Mouse (Mus musculus): Measurements from ENCODE around the gene Krtap2-4. TPM values are rescaled to one million over a fixed set of nuclear protein-coding genes. Genes with fewer than 3 reads are reported as not detected.

Gene Krtap2-4
- total RNA-seq, 2 experiments from 2014 or later: not detected

- DNase-seq (ENCODE audit: low spot score in 2 of 2): no peak
- H3K4me3 ChIP-seq: no peak overlapping the region
- no peak overlapping the region for H3K27ac ChIP-seq
- no peak for TF ChIP-seq CTCF (conservative IDR thresholded peaks at IDR 0.05)
Observed at GRCm38 (mm10) chr11:99573164-99573563, 41.5 kb downstream of the Krtap2-4 start.

- no peak for DNase-seq (ENCODE audit: low spot score in 2 of 2)
- H3K27ac ChIP-seq: no peak within 1 kb of the TSS
- H3K4me3 ChIP-seq: no peak within 1 kb of the TSS
- no peak for TF ChIP-seq CTCF (conservative IDR thresholded peaks at IDR 0.05)
Observed at GRCm38 (mm10) chr11:99566530-99566929, 48.1 kb downstream of the Krtap2-4 start, which contains the start of gene Krtap3-1. TSS of gene Krtap3-1 (minus strand) at chr11:99566630.

Other genes starting within 250 kb of the Krtap2-4 start
- under 1 TPM in 1 of 2 experiments, not detected in 1; 0.23 TPM for gene Krt28, start 239.9 kb downstream of the Krtap2-4 start, total RNA-seq (2021)
- gene Krt10, start 225.5 kb downstream of the Krtap2-4 start, total RNA-seq (2021): 10 to 100 TPM; 14.8 to 16.4 TPM
- 1 to 10 TPM in 1 of 2 experiments, under 1 TPM in 1; 0.97 to 1.4 TPM for gene Krt12, start 192.6 kb downstream of the Krtap2-4 start, total RNA-seq (2021)
- gene Krt20, start 176.7 kb downstream of the Krtap2-4 start, total RNA-seq (2021): not detected
- gene Krt23, start 121.7 kb downstream of the Krtap2-4 start, total RNA-seq (2021): not detected
- not detected for gene Krt39, start 93.5 kb downstream of the Krtap2-4 start, total RNA-seq (2021)
- not detected for gene Krt40, start 71.7 kb downstream of the Krtap2-4 start, total RNA-seq (2021)
- gene Krtap3-3, start 64.0 kb downstream of the Krtap2-4 start, total RNA-seq (2021): not detected
- not detected for gene Krtap3-2, start 58.0 kb downstream of the Krtap2-4 start, total RNA-seq (2021)
- gene Gm11939, start 55.4 kb downstream of the Krtap2-4 start, total RNA-seq (2021): not detected
- gene Krtap3-1, start 48.2 kb downstream of the Krtap2-4 start, total RNA-seq (2021): not detected
- not detected for gene Krtap1-5, start 33.8 kb downstream of the Krtap2-4 start, total RNA-seq (2021)
- not detected for gene Krtap1-4, start 31.2 kb downstream of the Krtap2-4 start, total RNA-seq (2021)
- gene Krtap1-3, start 23.5 kb downstream of the Krtap2-4 start, total RNA-seq (2021): not detected
- gene Krtap9-3, start 16.7 kb downstream of the Krtap2-4 start, total RNA-seq (2021): not detected
- gene Gm11938, start 11.5 kb downstream of the Krtap2-4 start, total RNA-seq (2021): not detected
- not detected for gene Gm11937, start 4.7 kb downstream of the Krtap2-4 start, total RNA-seq (2021)
- gene Gm11562, start 5.6 kb upstream of the Krtap2-4 start, total RNA-seq (2021): not detected
- not detected for gene Krtap4-1, start 13.4 kb upstream of the Krtap2-4 start, total RNA-seq (2021)
- not detected for gene Krtap4-2, start 20.2 kb upstream of the Krtap2-4 start, total RNA-seq (2021)
- gene Krtap4-7, start 29.2 kb upstream of the Krtap2-4 start, total RNA-seq (2021): not detected
- gene Gm11555, start 35.4 kb upstream of the Krtap2-4 start, total RNA-seq (2021): not detected
- gene Gm11563, start 44.1 kb upstream of the Krtap2-4 start, total RNA-seq (2021): not detected
- not detected for gene Krtap4-6, start 51.1 kb upstream of the Krtap2-4 start, total RNA-seq (2021)
- gene Gm14190, start 75.9 kb upstream of the Krtap2-4 start, total RNA-seq (2021): not detected
- not detected for gene Gm14180, start 119.4 kb upstream of the Krtap2-4 start, total RNA-seq (2021)
- not detected for gene Gm11595, start 158.1 kb upstream of the Krtap2-4 start, total RNA-seq (2021)
- gene Krtap4-8, start 165.9 kb upstream of the Krtap2-4 start, total RNA-seq (2021): not detected
- not detected for gene Krtap4-9, start 170.4 kb upstream of the Krtap2-4 start, total RNA-seq (2021)
- gene Gm11596, start 178.6 kb upstream of the Krtap2-4 start, total RNA-seq (2021): not detected
- not detected for gene Gm11569, start 184.1 kb upstream of the Krtap2-4 start, total RNA-seq (2021)
- gene Gm11554, start 189.6 kb upstream of the Krtap2-4 start, total RNA-seq (2021): not detected
- gene Krtap4-13, start 195.0 kb upstream of the Krtap2-4 start, total RNA-seq (2021): not detected
- gene Gm11564, start 200.8 kb upstream of the Krtap2-4 start, total RNA-seq (2021): not detected
- not detected for gene 2300003K06Rik, start 223.2 kb upstream of the Krtap2-4 start, total RNA-seq (2021)
- not detected for gene Krtap4-16, start 236.8 kb upstream of the Krtap2-4 start, total RNA-seq (2021)
- not detected for gene Gm11568, start 243.1 kb upstream of the Krtap2-4 start, total RNA-seq (2021)
- gene Gm11559, start 249.6 kb upstream of the Krtap2-4 start, total RNA-seq (2021): not detected